Mouse (Mus musculus): ENCODE measurements around the gene Pias1. TPM values are rescaled to one million over a fixed set of nuclear protein-coding genes. Genes with fewer than 3 reads are reported as not detected.

Pias1 gene
- polyA plus RNA-seq, 1 experiment = 0.90 TPM

DNA sequence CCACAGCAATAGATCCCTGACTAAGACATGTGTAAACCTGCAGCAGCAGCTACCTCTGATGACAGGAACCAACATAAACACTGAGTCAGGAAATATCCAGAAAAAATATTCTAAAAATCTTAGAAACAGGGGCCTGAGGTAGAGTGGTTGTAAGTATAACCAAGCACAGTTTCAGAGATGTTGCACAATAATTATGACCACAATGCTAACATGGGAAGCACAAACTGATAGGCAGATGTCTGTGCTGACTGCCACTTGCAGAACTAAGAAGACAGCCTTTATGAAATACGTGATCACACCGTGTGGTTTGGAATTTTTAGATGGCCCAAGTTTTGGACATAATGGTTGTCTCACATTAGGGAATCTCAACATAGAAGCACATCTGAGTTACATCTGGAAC is 83.9 kb downstream of the Pias1 start:
- no peak for TF ChIP-seq GATA1 (IDR thresholded peaks at IDR 0.05; ENCODE audit: low read length)

DNA sequence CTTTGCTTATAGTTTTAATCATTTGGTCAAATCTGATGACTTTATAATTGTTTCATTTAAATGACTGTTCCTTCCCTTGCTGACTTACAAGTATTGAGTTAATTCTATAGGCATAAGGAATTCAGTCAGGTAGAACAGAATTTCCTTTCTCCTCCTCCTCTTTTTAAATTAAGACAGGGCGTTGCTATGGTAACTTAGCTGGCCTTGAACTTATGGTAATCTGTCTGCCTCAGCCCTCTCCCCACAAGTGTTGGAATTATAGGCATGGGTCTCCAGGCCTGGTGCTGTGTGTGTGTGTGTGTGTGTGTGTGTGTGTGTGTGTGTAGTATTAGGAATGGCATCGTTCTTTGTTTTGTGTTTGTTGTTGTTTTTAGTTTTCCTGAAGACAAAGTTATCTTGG is 86.0 kb downstream of the Pias1 start:
- no peak for TF ChIP-seq GATA1 (IDR thresholded peaks at IDR 0.05; ENCODE audit: low read length)

DNA sequence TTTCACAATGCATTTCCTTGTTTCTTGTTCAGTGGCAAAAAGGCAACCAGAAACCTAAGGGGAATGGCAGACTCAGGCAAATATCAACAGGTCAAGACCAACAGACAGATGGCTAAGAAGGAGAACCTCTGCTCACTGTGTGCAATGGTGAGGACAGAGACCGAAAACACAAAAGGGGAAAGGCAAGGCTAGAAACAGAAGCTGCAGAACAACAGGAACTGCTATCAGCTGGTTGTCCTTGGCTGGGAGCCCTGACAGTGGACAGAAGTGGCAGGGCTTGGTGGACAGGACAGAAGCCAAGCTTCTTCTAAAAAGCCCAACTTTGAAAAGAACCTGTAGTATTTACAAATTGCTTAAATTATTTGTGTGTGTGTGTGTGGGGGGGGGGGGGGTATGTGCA is 93.2 kb downstream of the Pias1 start:
- TF ChIP-seq GATA1 (IDR thresholded peaks at IDR 0.05; ENCODE audit: low read length) = no peak

- no peak for TF ChIP-seq GATA1 (IDR thresholded peaks at IDR 0.05; ENCODE audit: low read length)
Measured at GRCm38 (mm10) chr9:62881871-62882270, 105.9 kb downstream of the Pias1 start.

GRCm38 (mm10) chr9:62877825-62878224 is 109.9 kb downstream of the Pias1 start:
- no peak for TF ChIP-seq GATA1 (IDR thresholded peaks at IDR 0.05; ENCODE audit: low read length)

DNA sequence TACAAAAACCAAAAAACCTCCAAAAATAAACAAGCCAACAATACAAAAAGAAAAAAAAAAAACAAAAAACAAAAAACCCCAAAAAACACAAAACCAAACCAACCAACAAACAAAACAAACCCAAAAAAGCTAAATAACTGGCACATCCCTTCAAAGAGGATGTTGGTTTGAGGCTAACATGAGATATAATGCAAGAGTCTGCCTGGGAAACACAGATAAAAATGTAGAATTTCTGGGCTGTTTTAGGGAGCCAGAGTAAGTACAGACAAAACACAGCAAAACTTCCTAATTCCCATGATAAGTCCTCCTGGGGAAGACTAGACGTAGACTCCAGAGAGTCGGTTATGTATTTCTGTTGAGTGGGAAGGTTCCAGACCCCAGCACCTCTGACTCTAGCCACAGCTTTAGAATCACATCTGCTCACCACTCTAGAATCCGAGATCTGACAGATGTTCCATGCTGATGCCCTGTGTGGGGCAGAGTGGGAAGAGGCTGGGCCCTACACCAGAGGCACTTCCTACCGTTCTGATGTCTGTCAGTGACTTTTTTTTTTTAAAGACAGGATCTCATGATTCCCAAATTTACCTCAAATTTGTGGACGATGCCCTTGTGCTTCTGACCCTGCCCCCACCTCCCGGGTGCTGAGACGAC is 110.6 kb downstream of the Pias1 start:
- no peak for TF ChIP-seq GATA1 (IDR thresholded peaks at IDR 0.05; ENCODE audit: low read length)

- no peak for TF ChIP-seq GATA1 (IDR thresholded peaks at IDR 0.05; ENCODE audit: low read length)
Measured at GRCm38 (mm10) chr9:62870728-62871127, 117.0 kb downstream of the Pias1 start.

GRCm38 (mm10) chr9:62860866-62861265 is 126.9 kb downstream of the Pias1 start:
- no peak for TF ChIP-seq GATA1 (IDR thresholded peaks at IDR 0.05; ENCODE audit: low read length)

DNA sequence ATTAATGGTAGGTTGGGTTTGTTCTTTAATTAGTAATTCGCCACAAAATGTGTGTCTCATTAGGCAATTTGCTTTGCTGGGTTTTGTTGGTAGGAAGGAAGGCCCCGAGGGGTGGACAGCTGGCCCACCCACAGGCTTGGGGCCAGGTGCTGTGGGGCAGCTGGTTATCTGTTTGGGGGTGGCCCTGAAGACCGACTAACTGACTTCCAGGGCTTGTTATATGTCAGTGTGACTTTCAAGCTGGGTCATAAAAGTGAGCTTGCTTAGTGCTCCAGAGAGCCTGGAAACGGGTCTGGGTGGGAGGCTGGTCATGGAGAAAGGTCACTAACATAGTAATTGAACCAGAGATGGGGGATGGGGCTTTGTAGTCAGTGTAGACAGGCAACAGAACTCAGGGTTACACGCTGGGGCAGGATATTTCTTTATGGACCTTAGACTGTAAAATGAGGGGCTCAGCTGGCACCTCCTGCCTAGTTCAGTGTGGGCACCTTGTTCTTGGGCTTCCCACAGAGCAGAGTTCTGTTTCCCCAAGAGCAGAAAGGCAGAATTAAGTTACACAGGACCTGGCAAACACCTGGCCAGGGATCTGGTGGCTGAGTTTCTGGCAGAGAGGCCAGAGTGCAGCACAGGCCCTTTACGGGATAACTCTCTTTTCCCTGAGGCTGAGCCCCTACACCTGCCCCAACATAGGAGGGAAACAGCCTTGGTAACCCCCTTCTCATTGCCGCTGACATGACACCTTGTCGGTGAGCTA is 129.3 kb downstream of the Pias1 start:
- TF ChIP-seq GATA1 (IDR thresholded peaks at IDR 0.05; ENCODE audit: low read length) = no peak

- TF ChIP-seq GATA1 (IDR thresholded peaks at IDR 0.05; ENCODE audit: low read length) = no peak
Measured at GRCm38 (mm10) chr9:62857719-62858261, 129.9 kb downstream of the Pias1 start, which contains the start of gene Calml4. Calml4 (plus strand) TSS chr9:62858080.

GRCm38 (mm10) chr9:62857216-62857615 is 130.5 kb downstream of the Pias1 start:
- no peak for TF ChIP-seq GATA1 (IDR thresholded peaks at IDR 0.05; ENCODE audit: low read length)

DNA sequence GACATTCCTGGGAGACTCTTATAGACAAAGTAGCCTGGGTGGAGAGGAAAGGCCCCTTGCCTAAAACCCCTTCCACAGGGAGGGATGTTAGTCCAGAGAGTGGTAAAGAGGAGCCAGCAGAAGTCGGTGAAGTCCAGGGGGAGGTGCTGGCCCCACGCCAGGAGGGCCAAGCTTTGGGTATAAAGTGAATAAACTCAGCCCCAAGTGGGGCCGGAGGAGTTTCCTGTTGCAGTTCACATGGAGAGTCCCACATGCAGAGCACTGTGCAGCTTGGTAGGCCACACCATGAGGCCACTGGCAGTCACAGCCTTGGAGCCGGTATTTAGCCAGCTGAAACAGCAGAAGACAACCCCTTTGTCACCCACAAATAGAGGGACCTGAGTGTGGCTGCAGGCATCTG is 133.2 kb downstream of the Pias1 start:
- TF ChIP-seq GATA1 (IDR thresholded peaks at IDR 0.05; ENCODE audit: low read length) = no peak

GRCm38 (mm10) chr9:62851571-62851970 is 136.2 kb downstream of the Pias1 start:
- no peak for TF ChIP-seq GATA1 (IDR thresholded peaks at IDR 0.05; ENCODE audit: low read length)

DNA sequence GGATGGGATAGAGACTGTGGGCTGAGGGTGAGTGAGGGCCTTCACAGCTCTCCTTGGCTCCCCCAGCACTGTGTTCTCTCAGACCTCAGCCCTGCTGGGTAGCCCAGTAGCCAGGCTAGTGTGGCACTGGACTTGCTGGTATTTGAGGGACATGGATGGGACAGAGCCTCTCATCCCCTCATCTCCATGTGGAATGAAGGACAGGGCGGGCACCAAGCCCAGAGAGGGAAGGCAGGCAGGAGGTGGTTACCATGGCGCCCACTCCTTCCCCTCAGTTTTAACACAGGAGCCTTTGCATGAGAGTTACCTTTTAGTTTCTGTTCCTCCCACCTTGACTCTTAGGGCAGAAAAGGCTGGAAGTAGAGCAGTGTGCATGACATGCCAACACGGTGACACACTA is 139.1 kb downstream of the Pias1 start:
- TF ChIP-seq GATA1 (IDR thresholded peaks at IDR 0.05; ENCODE audit: low read length) = no peak

DNA sequence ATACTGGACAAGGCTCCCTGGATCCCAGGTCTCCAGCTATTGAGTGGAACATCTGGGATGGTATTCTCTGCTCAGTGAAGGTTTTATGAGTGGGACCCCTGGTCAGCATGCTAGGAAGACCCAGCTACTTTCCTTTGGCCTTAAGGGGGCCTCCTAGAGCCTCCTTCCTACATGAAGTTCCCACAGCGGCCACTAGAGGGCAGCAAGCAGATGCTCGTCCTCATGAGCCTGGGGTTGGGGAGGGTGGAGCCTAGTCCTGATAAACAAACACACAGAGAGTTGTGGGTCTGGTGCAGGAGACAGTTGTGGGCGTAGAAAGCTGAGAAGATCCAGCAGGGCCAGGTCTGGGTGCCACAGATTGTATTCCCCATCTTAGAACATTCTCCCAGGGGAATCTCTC is 140.0 kb downstream of the Pias1 start:
- TF ChIP-seq GATA1 (IDR thresholded peaks at IDR 0.05; ENCODE audit: low read length) = no peak

GRCm38 (mm10) chr9:62844461-62844860 is 143.3 kb downstream of the Pias1 start:
- no peak for TF ChIP-seq GATA1 (IDR thresholded peaks at IDR 0.05; ENCODE audit: low read length)
